Mouse (Mus musculus) 3134 (cell line): Measurements from ENCODE around the gene Sim2.

Source experiments
- DNase-seq: peaks from one replicate; pipeline ENCODE4 v3.0.0-alpha.2; 2011; ENCODE audit warnings: low spot score; ENCODE audit not compliant: insufficient read length; ENCODE audit errors: extremely low read depth

Gene Sim2

GRCm38 (mm10) chr16:94084711-94085602 lies at the start of gene Sim2:
Gene Sim2 (plus strand): TSS chr16:94084931.
- DNase-seq, result no peak

GRCm38 (mm10) chr16:94037280-94037679 lies 47.5 kb upstream of the Sim2 start:
- DNase-seq, result no peak

- DNase-seq, result peak; percentile 15
These were observed 46.3 kb upstream of the Sim2 start for GRCm38 (mm10) chr16:94038272-94038985.

- no peak for DNase-seq
These were observed 45.8 kb upstream of the Sim2 start for GRCm38 (mm10) chr16:94038986-94039341.

- DNase-seq, result no peak
These were observed 44.2 kb upstream of the Sim2 start for GRCm38 (mm10) chr16:94040485-94040884.

- no peak for DNase-seq
These were observed 43.5 kb upstream of the Sim2 start for GRCm38 (mm10) chr16:94041065-94041712.

GRCm38 (mm10) chr16:94043797-94044196 lies 40.9 kb upstream of the Sim2 start:
- no peak for DNase-seq

- DNase-seq, result no peak
These were observed 39.7 kb upstream of the Sim2 start for GRCm38 (mm10) chr16:94044996-94045395.

GRCm38 (mm10) chr16:94050368-94050767 lies 34.4 kb upstream of the Sim2 start:
- no peak for DNase-seq

GRCm38 (mm10) chr16:94055176-94055575 lies 29.6 kb upstream of the Sim2 start:
- DNase-seq, result no peak

GRCm38 (mm10) chr16:94055576-94055975 lies 29.2 kb upstream of the Sim2 start:
- no peak for DNase-seq

GRCm38 (mm10) chr16:94059820-94060219 lies 24.9 kb upstream of the Sim2 start:
- no peak for DNase-seq

GRCm38 (mm10) chr16:94064211-94064610 lies 20.5 kb upstream of the Sim2 start:
- no peak for DNase-seq

- no peak for DNase-seq
These were observed 18.7 kb upstream of the Sim2 start for GRCm38 (mm10) chr16:94065728-94066674.

- DNase-seq, result no peak
These were observed 18.0 kb upstream of the Sim2 start for GRCm38 (mm10) chr16:94066771-94067170.

GRCm38 (mm10) chr16:94067280-94067679 lies 17.5 kb upstream of the Sim2 start:
- DNase-seq, result no peak

GRCm38 (mm10) chr16:94069061-94069460 lies 15.7 kb upstream of the Sim2 start:
- no peak for DNase-seq

- no peak for DNase-seq
These were observed 13.8 kb upstream of the Sim2 start for GRCm38 (mm10) chr16:94070920-94071319.

- DNase-seq, result no peak
These were observed 13.3 kb upstream of the Sim2 start for GRCm38 (mm10) chr16:94071468-94071867.

GRCm38 (mm10) chr16:94075362-94076027 lies 9.2 kb upstream of the Sim2 start:
- DNase-seq, result peak; percentile 79
